Mouse (Mus musculus): ENCODE results near the gene Sgcd. TPM values are rescaled to one million over a fixed set of nuclear protein-coding genes. Genes with fewer than 3 reads are reported as not detected.
"Not testable (repeated sequence)": the region's sequence is repeated elsewhere in the genome, so short reads cannot be mapped to it uniquely, and the experiment has no call there.

The Sgcd gene
- polyA plus RNA-seq, 1 experiment from 2014 or later, result 0.09 TPM

- Histone ChIP-seq H3K27me3 (ENCODE audit: insufficient read depth, low read length) (no peaks in the 10 kb centered on the region), H3K9ac (replicated peaks) (no peak overlapping the region), H3K4me1 (ENCODE audit: insufficient read depth) (no peaks in the 10 kb centered on the region), H3K36me3 (replicated peaks; ENCODE audit: insufficient read depth, low read length) (no peaks in the 10 kb centered on the region), H3K4me2 (ENCODE audit: low read depth, low read length) (no peak overlapping the region), H3K27ac (ENCODE audit: low read depth) (no peak overlapping the region), H3K9me3 (ENCODE audit: low read length) (no peaks in the 10 kb centered on the region), H3K4me3 (ENCODE audit: low read depth, low read length) (no peak overlapping the region)
- DNase-seq, result no peak
- no peak for ATAC-seq
- no peak for TF ChIP-seq CTCF (IDR thresholded peaks at IDR 0.05; ENCODE audit: low read depth)
- no peak for TF ChIP-seq EP300 (IDR thresholded peaks at IDR 0.05; ENCODE audit: low read depth)
- 70% methylated on average over 3 of the region's 3 CpGs for WGBS (ENCODE audit: insufficient replicate concordance)
These were observed 422.6 kb downstream of the Sgcd start for GRCm38 (mm10) chr11:47566156-47566555.

GRCm38 (mm10) chr11:47524845-47525244, 463.9 kb downstream of the Sgcd start:
- no peak for ATAC-seq

GRCm38 (mm10) chr11:47508047-47508446, 480.7 kb downstream of the Sgcd start:
- no peak for DNase-seq
- no peak overlapping the region for H3K4me2 ChIP-seq (ENCODE audit: low read depth, low read length)
- no peak overlapping the region for H3K4me3 ChIP-seq (ENCODE audit: low read depth, low read length)
- no peaks in the 10 kb centered on the region for H3K27me3 ChIP-seq (ENCODE audit: insufficient read depth, low read length)
- ATAC-seq, result no peak
- H3K27ac ChIP-seq (ENCODE audit: low read depth), result no peak overlapping the region
- no peaks in the 10 kb centered on the region for H3K9me3 ChIP-seq (ENCODE audit: low read length)
- H3K9ac ChIP-seq (replicated peaks), result no peak overlapping the region
- 69% methylated on average over 6 of the region's 6 CpGs for WGBS (ENCODE audit: insufficient replicate concordance)
- no peaks in the 10 kb centered on the region for H3K36me3 ChIP-seq (replicated peaks; ENCODE audit: insufficient read depth, low read length)
- no peaks in the 10 kb centered on the region for H3K4me1 ChIP-seq (ENCODE audit: insufficient read depth)
- no peak for TF ChIP-seq EP300 (IDR thresholded peaks at IDR 0.05; ENCODE audit: low read depth)
- no peak for TF ChIP-seq CTCF (IDR thresholded peaks at IDR 0.05; ENCODE audit: low read depth)

More at GRCm38 (mm10) chr11:47524845-47525244, 463.9 kb downstream of the Sgcd start:
- no peak overlapping the region for H3K9ac ChIP-seq (replicated peaks)
- no peak for DNase-seq
- no peak overlapping the region for H3K4me2 ChIP-seq (ENCODE audit: low read depth, low read length)
- WGBS (ENCODE audit: insufficient replicate concordance), result 43% methylated on average over 1 of the region's 1 CpGs
- no peak overlapping the region for H3K27ac ChIP-seq (ENCODE audit: low read depth)
- TF ChIP-seq CTCF (IDR thresholded peaks at IDR 0.05; ENCODE audit: low read depth), result no peak
- no peak for TF ChIP-seq EP300 (IDR thresholded peaks at IDR 0.05; ENCODE audit: low read depth)
- no peaks in the 10 kb centered on the region for H3K4me1 ChIP-seq (ENCODE audit: insufficient read depth)
- no peaks in the 10 kb centered on the region for H3K27me3 ChIP-seq (ENCODE audit: insufficient read depth, low read length)
- no peak overlapping the region for H3K4me3 ChIP-seq (ENCODE audit: low read depth, low read length)
- H3K36me3 ChIP-seq (replicated peaks; ENCODE audit: insufficient read depth, low read length), result no peaks in the 10 kb centered on the region
- no peaks in the 10 kb centered on the region for H3K9me3 ChIP-seq (ENCODE audit: low read length)

- not testable (repeated sequence) for H3K4me1 ChIP-seq (ENCODE audit: insufficient read depth); H3K9ac ChIP-seq (replicated peaks); H3K4me2 ChIP-seq (ENCODE audit: low read depth, low read length); DNase-seq; H3K9me3 ChIP-seq (ENCODE audit: low read length); H3K4me3 ChIP-seq (ENCODE audit: low read depth, low read length); ATAC-seq; H3K27me3 ChIP-seq (ENCODE audit: insufficient read depth, low read length); H3K27ac ChIP-seq (ENCODE audit: low read depth); H3K36me3 ChIP-seq (replicated peaks; ENCODE audit: insufficient read depth, low read length)
These were observed 485.5 kb downstream of the Sgcd start for GRCm38 (mm10) chr11:47503236-47503635.

- Histone ChIP-seq H3K27me3 (ENCODE audit: insufficient read depth, low read length) (no peaks in the 10 kb centered on the region), H3K36me3 (replicated peaks; ENCODE audit: insufficient read depth, low read length) (no peaks in the 10 kb centered on the region), H3K9ac (replicated peaks) (no peak overlapping the region), H3K4me3 (ENCODE audit: low read depth, low read length) (no peak overlapping the region), H3K4me1 (ENCODE audit: insufficient read depth) (no peaks in the 10 kb centered on the region), H3K4me2 (ENCODE audit: low read depth, low read length) (no peak overlapping the region), H3K27ac (ENCODE audit: low read depth) (no peak overlapping the region), H3K9me3 (ENCODE audit: low read length) (no peaks in the 10 kb centered on the region)
- ATAC-seq (no peak), DNase-seq (no peak)
- TF ChIP-seq CTCF (IDR thresholded peaks at IDR 0.05; ENCODE audit: low read depth) (no peak), EP300 (IDR thresholded peaks at IDR 0.05; ENCODE audit: low read depth) (no peak)
- WGBS (ENCODE audit: insufficient replicate concordance), result 38% methylated on average over 1 of the region's 1 CpGs
These were observed 515.1 kb downstream of the Sgcd start for GRCm38 (mm10) chr11:47473493-47474230.

GRCm38 (mm10) chr11:47460700-47461099, 528.1 kb downstream of the Sgcd start:
- not testable (repeated sequence) for H3K27me3 ChIP-seq (ENCODE audit: insufficient read depth, low read length); H3K9ac ChIP-seq (replicated peaks); H3K27ac ChIP-seq (ENCODE audit: low read depth); H3K4me2 ChIP-seq (ENCODE audit: low read depth, low read length); H3K4me3 ChIP-seq (ENCODE audit: low read depth, low read length); H3K36me3 ChIP-seq (replicated peaks; ENCODE audit: insufficient read depth, low read length); H3K9me3 ChIP-seq (ENCODE audit: low read length); DNase-seq; ATAC-seq; H3K4me1 ChIP-seq (ENCODE audit: insufficient read depth)

GRCm38 (mm10) chr11:47460149-47460548, 528.6 kb downstream of the Sgcd start:
- 63% methylated on average over 2 of the region's 2 CpGs for WGBS (ENCODE audit: insufficient replicate concordance)
- no peaks in the 10 kb centered on the region for H3K9me3 ChIP-seq (ENCODE audit: low read length)
- TF ChIP-seq CTCF (IDR thresholded peaks at IDR 0.05; ENCODE audit: low read depth), result no peak
- TF ChIP-seq EP300 (IDR thresholded peaks at IDR 0.05; ENCODE audit: low read depth), result no peak

More at GRCm38 (mm10) chr11:47460149-47460548, 528.6 kb downstream of the Sgcd start:
- Histone ChIP-seq H3K27ac (ENCODE audit: low read depth) (no peak overlapping the region), H3K27me3 (ENCODE audit: insufficient read depth, low read length) (no peaks in the 10 kb centered on the region), H3K4me3 (ENCODE audit: low read depth, low read length) (no peak overlapping the region), H3K36me3 (replicated peaks; ENCODE audit: insufficient read depth, low read length) (no peaks in the 10 kb centered on the region), H3K9ac (replicated peaks) (no peak overlapping the region), H3K4me2 (ENCODE audit: low read depth, low read length) (no peak overlapping the region), H3K4me1 (ENCODE audit: insufficient read depth) (no peaks in the 10 kb centered on the region)
- ATAC-seq, result no peak
- no peak for DNase-seq
